Mouse (Mus musculus) intestine, embryonic 15.5 days (tissue): ENCODE data around the gene Atp6v1c2. TPM values are rescaled to one million over a fixed set of nuclear protein-coding genes. Genes with fewer than 3 reads are reported as not detected.

ENCODE experiments used
- ATAC-seq: fragments of 200-750 bp; cut with Nextera tagmentation; 2 replicates; pipeline ENCODE4 v1.8.0; 2017; ENCODE audit warnings: moderate TSS enrichment, moderate library complexity
- H3K27ac ChIP-seq: fragments of 300-500 bp; sonication (generic); 2 replicates; pipeline ENCODE4 v1.5.1; 2015; ENCODE audit warnings: mild to moderate bottlenecking, inconsistent platforms
- H3K27me3 ChIP-seq: fragments of 300-500 bp; sonication (generic); replicated peaks from 2 replicates; pipeline ENCODE4 v1.6.1; 2015; ENCODE audit warnings: inconsistent platforms
- H3K36me3 ChIP-seq: fragments of 300-500 bp; sonication (generic); 2 replicates; pipeline ENCODE4 v1.6.1; 2015; ENCODE audit warnings: inconsistent platforms
- H3K4me1 ChIP-seq: fragments of 300-500 bp; sonication (generic); replicated peaks from 2 replicates; pipeline ENCODE4 v1.6.1; 2015; ENCODE audit warnings: inconsistent platforms
- H3K4me2 ChIP-seq: fragments of 300-500 bp; sonication (generic); replicated peaks from 2 replicates; pipeline ENCODE4 v1.6.1; 2015; ENCODE audit warnings: mild to moderate bottlenecking, inconsistent platforms
- H3K4me3 ChIP-seq: fragments of 300-500 bp; sonication (generic); replicated peaks from 2 replicates; pipeline ENCODE4 v1.5.1; 2015; ENCODE audit warnings: inconsistent platforms
- H3K9ac ChIP-seq: fragments of 300-500 bp; sonication (generic); 2 replicates; pipeline ENCODE4 v1.6.1; 2015; ENCODE audit warnings: inconsistent platforms
- H3K9me3 ChIP-seq: fragments of 300-500 bp; sonication (generic); 2 replicates; pipeline ENCODE4 v1.6.1; 2016; ENCODE audit warnings: inconsistent platforms
- WGBS: fragments of 180-500 bp; shearing (Covaris S2); methylation state at CpG from one replicate; pipeline ENCODE4 v1.1.7; 2015; 5-methylcytosine and 5-hydroxymethylcytosine counted together
- polyA plus RNA-seq: library from polyadenylated mRNA; unstranded; fragments of >200 nt; fragmentation: Nextera tagmentation; extraction: Ambion mirVana; gene quantifications from 2 replicates; pipeline ENCODE4 v1.2.1, GENCODE M21; 2015

Gene Atp6v1c2
- polyA plus RNA-seq, 1 experiment from 2014 or later, result 0.11 TPM

DNA sequence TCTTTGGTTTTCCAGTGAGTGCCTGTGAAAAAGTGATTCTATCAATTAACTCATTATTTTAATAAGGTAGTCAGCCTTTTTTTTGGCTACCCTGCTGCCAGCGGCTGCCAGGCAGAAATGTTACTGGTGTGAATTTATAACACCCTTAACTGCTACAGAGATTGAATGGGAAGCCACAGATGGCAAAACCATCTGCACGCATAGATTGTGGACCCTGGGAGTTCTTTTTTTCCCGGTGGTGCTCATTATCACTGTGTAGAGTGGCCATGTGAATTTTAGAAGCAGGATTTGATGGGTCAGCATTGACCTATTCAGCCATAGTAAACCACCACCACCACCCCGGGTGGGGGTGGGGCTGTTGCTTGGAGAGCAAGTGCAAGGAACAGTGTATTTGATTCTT is 61.8 kb downstream of the Atp6v1c2 start:
- Histone ChIP-seq H3K27me3 (no peaks in the 10 kb centered on the region), H3K4me2 (peak overlapping the region; percentile 74), H3K9ac (peak overlapping the region; percentile 94), H3K36me3 (peaks cover 11% of the 10 kb centered on the region; the same call in 1 of the 2 replicates), H3K4me1 (peaks cover 14% of the 10 kb centered on the region), H3K9me3 (no peaks in the 10 kb centered on the region), H3K4me3 (peak overlapping the region; percentile 93), H3K27ac (no peak overlapping the region)
- no peak for ATAC-seq
- WGBS, result 14% methylated on average over 4 of the region's 4 CpGs

DNA sequence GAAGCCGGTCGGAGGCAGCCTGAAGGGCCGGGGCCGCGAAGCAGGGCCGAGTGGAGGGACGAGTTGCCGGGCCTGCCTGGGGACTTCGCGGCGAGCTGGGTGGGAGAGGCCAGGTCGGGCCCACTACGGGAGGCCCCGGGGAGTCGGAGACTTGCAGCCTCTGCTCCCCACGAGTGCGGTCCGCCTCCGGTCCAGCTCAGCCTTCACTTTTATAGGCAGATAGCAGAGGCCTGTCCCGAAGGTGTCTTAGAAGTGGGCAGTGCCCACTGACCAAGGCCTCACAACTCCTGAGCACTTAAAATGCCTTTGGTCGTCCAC is 62.5 kb downstream of the Atp6v1c2 start:
- Histone ChIP-seq H3K4me1 (peaks cover 14% of the 10 kb centered on the region), H3K36me3 (peaks cover 6% of the 10 kb centered on the region; the same call in 1 of the 2 replicates), H3K4me2 (peak overlapping the region; percentile 74), H3K9me3 (no peaks in the 10 kb centered on the region), H3K4me3 (peak overlapping the region; percentile 93), H3K27me3 (no peaks in the 10 kb centered on the region), H3K27ac (peak overlapping the region; percentile 83), H3K9ac (peak overlapping the region; percentile 94)
- WGBS, result under 1% methylated on average over 21 of the region's 21 CpGs
- ATAC-seq, result peak; percentile 83

DNA sequence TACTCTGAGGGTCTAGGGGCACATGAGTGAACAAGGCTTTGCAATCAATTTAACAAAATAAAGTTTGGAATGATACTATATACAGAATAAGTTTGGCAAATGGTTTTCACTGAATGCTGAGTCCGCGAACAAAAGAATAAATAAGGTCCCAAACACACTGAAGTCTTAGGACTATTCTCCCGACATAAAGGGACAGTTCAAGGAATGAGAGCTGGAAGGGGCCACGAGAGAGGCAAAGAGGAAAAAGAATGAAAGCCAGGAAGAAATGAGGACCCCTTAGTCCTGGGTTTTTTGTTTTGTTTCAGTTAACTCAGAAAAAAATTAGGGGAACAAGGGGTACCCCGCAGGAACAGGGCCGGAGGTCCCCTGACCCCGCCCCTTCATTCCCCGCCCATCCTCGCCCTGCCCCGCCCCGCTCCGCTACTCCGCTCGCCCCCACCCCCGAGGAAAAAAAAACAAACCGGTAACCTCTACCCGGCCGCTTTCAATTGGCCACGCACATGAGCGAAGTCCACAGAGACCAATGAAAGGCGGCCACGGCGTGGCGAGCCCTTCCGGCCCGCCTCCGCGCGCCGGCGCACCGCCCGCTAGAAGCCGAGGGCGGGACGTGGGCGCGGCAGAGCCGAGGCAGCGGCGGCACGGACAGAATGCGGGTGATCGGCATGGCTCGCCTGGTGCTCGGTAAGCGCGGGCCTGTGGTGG is 63.0 kb downstream of the Atp6v1c2 start, which contains the start of gene Pdia6:
Gene Pdia6 (plus strand): TSS at position 575 of the 702 bp plus-strand sequence.
- Histone ChIP-seq H3K27me3 (no peaks in the 10 kb centered on the region), H3K4me2 (peak within 1 kb of the TSS; percentile 74), H3K9ac (peak within 1 kb of the TSS; percentile 94), H3K4me1 (peaks cover 14% of the 10 kb centered on the region), H3K4me3 (peak within 1 kb of the TSS; percentile 93), H3K36me3 (peaks cover 6% of the 10 kb centered on the region; the same call in 1 of the 2 replicates), H3K9me3 (no peaks in the 10 kb centered on the region), H3K27ac (peak within 1 kb of the TSS; percentile 83)
- 2% methylated on average over 47 of the region's 48 CpGs for WGBS
- peak; percentile 100 for ATAC-seq

DNA sequence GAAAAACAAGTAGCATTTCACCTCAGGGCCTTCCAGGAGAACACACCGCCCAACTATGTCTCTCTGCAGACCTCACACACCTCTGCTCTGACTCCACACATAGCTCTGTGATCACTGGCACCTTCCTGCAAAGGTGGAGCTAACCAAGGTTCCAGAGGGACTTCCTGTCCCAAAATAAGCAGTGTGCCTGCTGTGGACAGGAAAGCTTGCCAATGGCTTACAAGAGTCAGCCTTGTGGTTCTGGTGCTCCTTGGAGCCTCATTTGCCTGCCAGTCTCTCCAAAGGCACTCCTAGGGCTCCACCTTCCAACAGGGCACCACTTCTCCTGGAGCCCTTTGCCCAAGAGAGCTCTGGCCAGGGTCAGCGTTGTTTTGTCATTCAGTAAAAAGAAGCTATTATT is 64.3 kb downstream of the Atp6v1c2 start:
- ATAC-seq, result no peak
- H3K4me3 ChIP-seq, result no peak overlapping the region
- no peaks in the 10 kb centered on the region for H3K27me3 ChIP-seq
- peaks cover 14% of the 10 kb centered on the region for H3K4me1 ChIP-seq
- no peak overlapping the region for H3K27ac ChIP-seq
- H3K9me3 ChIP-seq, result no peaks in the 10 kb centered on the region
- no peak overlapping the region for H3K4me2 ChIP-seq
- 97% methylated on average over 2 of the region's 2 CpGs for WGBS
- no peaks in the 10 kb centered on the region for H3K36me3 ChIP-seq
- no peak overlapping the region for H3K9ac ChIP-seq

DNA sequence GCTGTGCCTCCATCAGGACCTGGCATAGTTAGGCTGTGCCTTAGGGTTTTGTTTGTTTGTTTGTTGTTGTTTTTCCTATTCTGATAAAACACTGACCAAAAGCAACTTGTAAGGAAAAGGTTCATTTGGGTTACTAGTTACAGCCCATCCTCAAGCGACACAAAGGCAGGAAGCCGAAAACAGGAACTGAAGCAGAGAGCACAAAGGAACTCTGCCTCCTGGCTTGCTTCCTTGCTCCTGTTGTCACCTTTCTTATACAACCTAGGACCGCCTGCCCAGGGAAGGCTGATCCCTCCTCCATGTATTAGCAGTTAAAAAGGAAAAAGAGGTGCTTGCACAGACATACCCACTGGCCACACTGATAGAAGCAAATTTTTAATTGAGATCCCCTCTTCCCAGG is 65.3 kb downstream of the Atp6v1c2 start:
- ATAC-seq, result no peak
- Histone ChIP-seq H3K4me1 (peaks cover 12% of the 10 kb centered on the region), H3K4me2 (no peak overlapping the region), H3K36me3 (no peaks in the 10 kb centered on the region), H3K27ac (no peak overlapping the region), H3K9me3 (no peaks in the 10 kb centered on the region), H3K9ac (no peak overlapping the region), H3K27me3 (no peaks in the 10 kb centered on the region), H3K4me3 (no peak overlapping the region)
- 71% methylated on average over 3 of the region's 3 CpGs for WGBS

DNA sequence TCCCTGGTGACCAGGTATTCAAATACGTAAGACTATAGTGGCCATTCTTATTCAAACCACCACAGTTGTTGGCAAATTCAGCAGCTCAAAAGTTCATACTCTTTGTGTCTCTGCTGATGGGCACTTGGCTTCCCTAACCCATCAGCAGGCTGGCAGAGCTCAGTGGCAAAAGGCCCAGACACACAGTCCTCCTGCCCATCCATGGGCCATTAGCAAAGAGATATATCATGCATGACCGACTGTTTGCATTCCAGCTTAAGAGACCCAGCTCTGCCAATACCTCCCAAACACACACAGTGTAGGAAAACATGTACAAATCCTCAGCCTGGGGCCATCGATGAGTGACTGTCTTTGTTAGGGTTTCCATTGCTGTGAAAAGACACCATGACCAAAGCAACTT is 68.2 kb downstream of the Atp6v1c2 start:
- Histone ChIP-seq H3K27me3 (no peaks in the 10 kb centered on the region), H3K9ac (no peak overlapping the region), H3K27ac (no peak overlapping the region), H3K4me2 (no peak overlapping the region), H3K4me1 (0 out of 2 replicates have a peak, but pooled peaks cover 2% of the 10 kb centered on the region), H3K36me3 (no peaks in the 10 kb centered on the region), H3K9me3 (no peaks in the 10 kb centered on the region), H3K4me3 (no peak overlapping the region)
- ATAC-seq, result no peak
- WGBS, result 88% methylated on average over 3 of the region's 3 CpGs

DNA sequence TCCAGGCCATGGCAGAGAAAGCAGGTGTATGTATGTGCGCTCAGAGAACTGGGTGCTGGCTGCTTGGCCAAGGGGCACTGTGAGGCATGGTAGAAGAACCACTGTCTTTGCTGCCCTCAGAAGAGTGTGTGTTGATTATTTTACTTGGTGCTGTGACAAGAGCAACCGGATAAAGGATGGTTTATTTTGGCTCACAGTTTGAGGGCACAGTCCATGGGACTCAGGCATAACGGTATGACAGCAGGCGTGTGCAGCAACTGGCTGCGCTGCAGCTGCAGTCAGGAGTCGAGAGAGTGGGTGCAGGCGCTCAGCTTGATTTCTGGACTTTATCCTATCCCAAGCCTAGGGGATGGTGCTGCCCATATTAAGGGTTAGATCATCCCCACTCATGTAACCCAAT is 70.7 kb downstream of the Atp6v1c2 start:
- Histone ChIP-seq H3K27me3 (no peaks in the 10 kb centered on the region; the same call in 1 of the 2 replicates), H3K4me1 (no peaks in the 10 kb centered on the region), H3K4me2 (no peak overlapping the region), H3K4me3 (no peak overlapping the region), H3K9ac (no peak overlapping the region), H3K9me3 (no peaks in the 10 kb centered on the region), H3K36me3 (no peaks in the 10 kb centered on the region), H3K27ac (no peak overlapping the region)
- no peak for ATAC-seq
- 88% methylated on average over 7 of the region's 7 CpGs for WGBS

DNA sequence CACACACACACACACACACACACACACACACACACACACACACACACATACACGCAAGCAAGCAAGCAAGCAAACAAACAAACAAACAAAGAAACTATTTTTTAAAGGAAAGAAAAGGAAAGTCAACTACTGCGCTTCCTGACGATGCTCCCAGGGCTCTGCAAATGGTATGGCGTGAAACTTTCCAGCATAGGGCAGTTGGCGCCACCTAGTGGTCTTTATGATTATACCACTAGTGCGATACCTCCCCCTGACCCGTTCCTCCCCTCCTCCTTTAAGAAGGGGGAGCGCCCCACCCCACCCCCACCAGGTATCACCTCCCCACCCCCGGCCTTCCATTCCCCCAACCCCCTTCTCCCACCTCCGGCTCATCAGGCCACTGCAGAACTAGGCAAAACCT is 72.3 kb downstream of the Atp6v1c2 start:
- Histone ChIP-seq H3K4me2 (no peak overlapping the region), H3K27me3 (peaks cover 5% of the 10 kb centered on the region; the same call in 1 of the 2 replicates), H3K4me3 (no peak overlapping the region), H3K36me3 (no peaks in the 10 kb centered on the region), H3K27ac (no peak overlapping the region), H3K9ac (no peak overlapping the region), H3K4me1 (no peaks in the 10 kb centered on the region), H3K9me3 (no peaks in the 10 kb centered on the region)
- peak; percentile 69; the same call in 1 of the 2 replicates for ATAC-seq
- 1% methylated on average over 10 of the region's 10 CpGs for WGBS

DNA sequence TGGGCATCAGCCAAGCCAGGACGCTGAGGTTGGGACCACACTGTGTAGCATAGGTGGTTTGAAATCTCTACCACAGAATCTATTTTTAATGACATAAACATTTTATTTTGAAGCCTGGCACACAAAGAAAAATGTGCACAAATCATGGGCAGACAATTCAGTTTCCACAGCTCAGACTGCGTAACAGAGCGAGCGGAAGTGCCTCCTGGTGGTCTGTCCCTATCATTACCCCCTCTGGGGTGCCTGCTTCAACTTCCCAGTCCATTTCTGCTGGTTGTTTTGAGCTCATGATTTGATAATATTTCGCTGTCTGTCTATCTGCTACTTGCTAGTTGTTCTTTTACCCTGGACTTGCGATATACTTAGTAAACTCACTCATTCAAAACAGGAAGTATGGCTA is 73.6 kb downstream of the Atp6v1c2 start:
- Histone ChIP-seq H3K27ac (no peak overlapping the region), H3K9me3 (no peaks in the 10 kb centered on the region), H3K4me1 (no peaks in the 10 kb centered on the region), H3K36me3 (no peaks in the 10 kb centered on the region), H3K4me3 (no peak overlapping the region), H3K9ac (no peak overlapping the region), H3K27me3 (peaks cover 5% of the 10 kb centered on the region; the same call in 1 of the 2 replicates), H3K4me2 (no peak overlapping the region)
- no peak for ATAC-seq
- WGBS, result 88% methylated on average over 6 of the region's 6 CpGs

DNA sequence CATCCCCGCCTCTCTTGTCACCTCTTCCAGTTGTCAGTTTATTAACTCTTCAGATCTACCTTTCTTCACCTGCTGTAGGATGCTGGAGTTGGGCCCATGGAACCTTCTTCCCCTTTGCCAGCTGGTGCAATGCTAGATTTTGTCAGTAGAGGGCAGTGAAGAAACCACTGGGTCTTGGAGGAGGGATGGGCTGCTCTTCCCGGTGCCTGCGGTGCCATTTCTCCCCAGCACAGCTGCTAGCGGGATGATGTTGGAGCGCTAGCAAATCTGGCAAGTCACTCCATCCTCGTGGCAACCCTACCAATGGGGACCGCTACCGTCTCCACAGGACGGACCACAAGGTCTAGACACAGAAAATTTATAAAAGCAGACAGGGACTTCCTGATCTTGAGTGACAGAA is 76.1 kb downstream of the Atp6v1c2 start:
- Histone ChIP-seq H3K36me3 (no peaks in the 10 kb centered on the region), H3K4me3 (no peak overlapping the region), H3K27me3 (peaks cover 5% of the 10 kb centered on the region; the same call in 1 of the 2 replicates), H3K9ac (no peak overlapping the region), H3K4me1 (no peaks in the 10 kb centered on the region), H3K4me2 (peak overlapping the region; percentile 46), H3K27ac (no peak overlapping the region), H3K9me3 (no peaks in the 10 kb centered on the region)
- WGBS, result 12% methylated on average over 9 of the region's 9 CpGs
- peak; percentile 60 for ATAC-seq

DNA sequence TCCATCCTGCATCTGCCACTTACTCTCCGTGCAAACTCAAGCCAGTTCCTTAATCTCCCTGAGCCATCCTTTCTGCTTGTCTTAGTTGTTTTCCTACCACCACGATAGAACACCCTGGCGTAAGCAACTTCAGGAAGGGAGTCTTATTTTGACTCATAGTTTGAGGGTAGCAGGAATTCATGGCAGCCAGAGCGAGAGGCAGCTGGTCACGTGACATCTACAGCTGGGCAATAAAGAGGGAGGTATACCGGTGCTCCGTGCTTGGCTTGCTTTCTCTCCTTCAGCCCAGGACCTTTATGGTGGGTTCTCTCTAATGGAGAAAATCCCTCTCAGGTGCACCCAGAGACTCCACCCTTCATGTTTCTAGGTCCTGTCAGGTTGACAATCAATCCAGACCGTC is 78.2 kb downstream of the Atp6v1c2 start:
- Histone ChIP-seq H3K27ac (no peak overlapping the region), H3K4me1 (no peaks in the 10 kb centered on the region), H3K27me3 (peaks cover 5% of the 10 kb centered on the region; the same call in 1 of the 2 replicates), H3K4me2 (no peak overlapping the region), H3K4me3 (no peak overlapping the region), H3K9ac (no peak overlapping the region), H3K36me3 (no peaks in the 10 kb centered on the region), H3K9me3 (no peaks in the 10 kb centered on the region)
- no peak for ATAC-seq
- 66% methylated on average over 8 of the region's 8 CpGs for WGBS

DNA sequence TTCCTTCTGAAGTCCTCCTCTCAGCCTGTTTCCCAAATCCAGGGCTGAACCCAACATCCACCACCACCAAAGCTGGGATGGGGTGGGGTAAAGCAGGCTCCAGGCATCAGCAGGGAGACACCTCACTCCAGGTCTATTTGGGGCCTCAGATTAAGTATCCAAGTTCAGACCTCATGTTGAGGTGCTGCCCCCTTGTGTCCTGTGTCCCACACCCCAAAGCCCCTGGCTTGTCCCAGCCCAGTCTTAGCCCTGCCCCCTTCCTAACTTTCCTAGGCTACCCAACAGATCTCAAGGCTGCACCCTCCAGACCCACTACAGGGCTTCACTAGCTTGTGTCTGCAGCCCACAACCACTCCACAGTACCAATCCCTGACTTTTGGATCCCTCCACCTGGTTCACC is 87.1 kb downstream of the Atp6v1c2 start:
- no peaks in the 10 kb centered on the region for H3K4me1 ChIP-seq
- no peaks in the 10 kb centered on the region for H3K9me3 ChIP-seq
- no peak overlapping the region for H3K9ac ChIP-seq
- no peak overlapping the region for H3K27ac ChIP-seq
- H3K4me3 ChIP-seq, result no peak overlapping the region
- no peak overlapping the region for H3K4me2 ChIP-seq
- no peaks in the 10 kb centered on the region for H3K36me3 ChIP-seq
- no peaks in the 10 kb centered on the region for H3K27me3 ChIP-seq
- ATAC-seq, result no peak

DNA sequence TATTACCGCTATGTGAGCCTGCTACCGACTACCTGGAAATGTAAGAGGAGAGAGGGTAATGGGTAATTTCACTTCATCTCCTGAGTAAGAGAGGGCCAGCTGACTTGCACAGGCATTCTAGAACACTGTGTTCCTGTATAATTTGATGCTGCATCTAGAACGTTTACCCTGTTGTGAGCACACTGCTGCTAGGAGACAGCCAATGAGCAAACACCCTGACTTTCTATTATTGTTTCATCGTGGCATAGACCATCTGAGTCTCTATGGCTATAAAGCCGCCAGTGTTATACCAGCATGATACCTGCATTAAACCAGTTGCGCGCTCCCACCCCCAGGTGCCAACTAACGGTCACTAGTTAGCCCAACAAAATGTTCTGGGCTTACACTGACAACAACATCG is 87.5 kb downstream of the Atp6v1c2 start:
- no peak overlapping the region for H3K27ac ChIP-seq
- H3K27me3 ChIP-seq, result no peaks in the 10 kb centered on the region
- no peaks in the 10 kb centered on the region for H3K36me3 ChIP-seq
- H3K9me3 ChIP-seq, result no peaks in the 10 kb centered on the region
- H3K4me1 ChIP-seq, result no peaks in the 10 kb centered on the region
- no peak overlapping the region for H3K9ac ChIP-seq
- no peak overlapping the region for H3K4me3 ChIP-seq
- no peak overlapping the region for H3K4me2 ChIP-seq
- no peak for ATAC-seq
- 95% methylated on average over 9 of the region's 9 CpGs for WGBS
